Mouse (Mus musculus): ENCODE measurements around the gene Trank1. TPM values are rescaled to one million over a fixed set of nuclear protein-coding genes. Genes with fewer than 3 reads are reported as not detected.

Trank1 gene
- polyA plus RNA-seq, 1 experiment from 2014 or later: 0.44 TPM

GRCm38 (mm10) chr9:111286468-111286867 is 25.1 kb upstream of the Trank1 start:
- Histone ChIP-seq H3K9ac (no peak overlapping the region), H3K27me3 (no peaks in the 10 kb centered on the region), H3K36me3 (0 out of 2 replicates have a peak, but pooled peaks cover 4% of the 10 kb centered on the region), H3K27ac (no peak overlapping the region), H3K4me2 (no peak overlapping the region), H3K4me3 (replicated peaks) (no peak overlapping the region), H3K4me1 (peaks cover 15% of the 10 kb centered on the region), H3K9me3 (replicated peaks) (no peaks in the 10 kb centered on the region)
- WGBS: 76% methylated on average over 2 of the region's 2 CpGs
- no peak for ATAC-seq (replicated peaks; ENCODE audit: low FRiP score)

- no peak overlapping the region for H3K9ac ChIP-seq
- no peak overlapping the region for H3K27ac ChIP-seq
- 94% methylated on average over 4 of the region's 4 CpGs for WGBS
- H3K9me3 ChIP-seq (replicated peaks): no peaks in the 10 kb centered on the region
- no peak overlapping the region for H3K4me2 ChIP-seq
- no peak for ATAC-seq (replicated peaks; ENCODE audit: low FRiP score)
- H3K36me3 ChIP-seq: no peaks in the 10 kb centered on the region
- no peaks in the 10 kb centered on the region for H3K27me3 ChIP-seq
- peaks cover 15% of the 10 kb centered on the region for H3K4me1 ChIP-seq
- no peak overlapping the region for H3K4me3 ChIP-seq (replicated peaks)
Measured at GRCm38 (mm10) chr9:111287956-111288355, 23.6 kb upstream of the Trank1 start.

- H3K27ac ChIP-seq: peak overlapping the region; percentile 71
Measured at GRCm38 (mm10) chr9:111289294-111289831, 22.2 kb upstream of the Trank1 start.

DNA sequence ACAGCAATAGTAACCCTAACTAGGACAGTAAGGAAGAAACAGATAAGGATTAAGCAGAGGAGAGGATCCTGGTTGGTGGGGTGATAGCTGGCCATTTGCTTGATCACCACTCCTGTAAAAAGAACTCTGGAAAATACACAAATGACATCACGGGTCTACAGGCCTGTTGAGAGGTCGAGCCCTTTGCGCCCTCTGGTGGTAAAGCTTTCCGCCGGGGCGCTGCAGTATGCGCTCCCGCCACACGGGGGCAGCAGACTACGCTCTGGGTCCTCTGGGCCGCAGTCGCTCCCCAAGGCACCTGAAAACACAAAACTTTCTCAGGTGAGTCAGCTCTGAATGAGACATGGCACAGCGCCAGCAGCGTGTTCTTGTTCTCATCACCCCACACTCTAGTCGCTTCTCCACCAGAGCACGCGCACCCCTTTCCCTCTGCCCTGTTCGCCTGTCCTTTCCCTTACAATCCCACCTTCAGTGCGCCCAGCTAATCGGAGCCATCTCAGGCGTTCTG is 21.7 kb upstream of the Trank1 start:
- Histone ChIP-seq H3K9me3 (replicated peaks) (no peaks in the 10 kb centered on the region), H3K4me3 (replicated peaks) (peak overlapping the region; percentile 22), H3K36me3 (no peaks in the 10 kb centered on the region), H3K4me1 (peaks cover 15% of the 10 kb centered on the region), H3K27ac (peak overlapping the region; percentile 71), H3K9ac (0 out of 2 replicates have a peak overlapping the region, but pooled peaks have one; percentile 21), H3K27me3 (no peaks in the 10 kb centered on the region), H3K4me2 (peak overlapping the region; percentile 54)
- WGBS: 16% methylated on average over 21 of the region's 21 CpGs
- ATAC-seq (replicated peaks; ENCODE audit: low FRiP score): peak; percentile 73

More at GRCm38 (mm10) chr9:111289294-111289831, 22.2 kb upstream of the Trank1 start:
- Histone ChIP-seq H3K27me3 (no peaks in the 10 kb centered on the region), H3K4me3 (replicated peaks) (peak overlapping the region; percentile 22), H3K9me3 (replicated peaks) (no peaks in the 10 kb centered on the region), H3K4me2 (peak overlapping the region; percentile 54), H3K36me3 (no peaks in the 10 kb centered on the region), H3K9ac (0 out of 2 replicates have a peak overlapping the region, but pooled peaks have one; percentile 21), H3K4me1 (peaks cover 15% of the 10 kb centered on the region)
- ATAC-seq (replicated peaks; ENCODE audit: low FRiP score): peak; percentile 79
- 50% methylated on average over 9 of the region's 9 CpGs for WGBS

DNA sequence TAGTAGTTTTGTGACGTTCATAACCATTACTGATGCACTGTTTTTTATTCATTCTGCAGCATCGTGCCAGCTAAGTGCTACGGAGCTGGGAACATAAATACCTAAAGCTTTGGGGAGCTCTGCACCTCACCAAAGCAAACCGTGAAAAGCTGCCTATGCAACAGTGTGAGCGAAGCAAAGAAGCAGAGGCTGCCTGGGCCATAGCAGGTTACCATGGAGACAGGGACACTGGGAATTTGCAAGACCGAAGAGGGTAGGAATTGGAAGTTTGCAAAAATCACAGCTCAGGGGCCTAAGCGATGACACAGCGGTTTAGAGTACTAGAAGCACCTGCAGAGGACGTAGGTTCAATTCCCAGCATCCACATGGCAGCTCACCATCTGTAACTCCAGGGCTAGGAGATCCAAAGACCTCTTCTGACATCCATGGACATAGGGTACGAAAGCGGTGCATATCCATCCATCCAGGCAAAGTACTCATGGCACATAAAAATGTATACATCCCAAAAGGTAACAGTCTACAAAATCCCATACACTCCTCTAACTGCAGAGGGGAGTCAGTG is 20.9 kb upstream of the Trank1 start:
- H3K9me3 ChIP-seq (replicated peaks): no peaks in the 10 kb centered on the region
- H3K9ac ChIP-seq: no peak overlapping the region
- no peaks in the 10 kb centered on the region for H3K27me3 ChIP-seq
- H3K36me3 ChIP-seq: no peaks in the 10 kb centered on the region
- WGBS: 76% methylated on average over 11 of the region's 11 CpGs
- ATAC-seq (replicated peaks; ENCODE audit: low FRiP score): no peak
- H3K4me2 ChIP-seq: no peak overlapping the region
- peaks cover 13% of the 10 kb centered on the region for H3K4me1 ChIP-seq
- H3K4me3 ChIP-seq (replicated peaks): no peak overlapping the region
- no peak overlapping the region for H3K27ac ChIP-seq

DNA sequence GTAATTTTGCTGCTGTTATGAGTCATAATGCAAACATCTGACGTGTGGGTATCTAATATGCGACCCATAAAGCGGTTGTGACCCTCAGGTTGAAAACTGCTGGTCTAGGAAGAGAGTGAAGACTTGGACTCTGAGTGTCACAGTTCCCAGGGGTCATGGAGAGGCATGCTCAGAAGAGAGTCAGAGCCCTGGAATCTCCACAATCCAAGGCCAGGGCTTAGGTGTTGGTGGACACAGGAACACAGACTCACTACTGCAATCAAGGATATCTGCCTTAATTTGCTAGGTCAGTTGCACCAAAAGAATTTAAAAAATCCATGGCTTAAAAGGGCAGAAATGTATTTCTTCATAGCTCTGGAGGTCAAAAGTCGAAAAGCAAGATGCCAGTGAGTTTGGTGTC is 18.3 kb upstream of the Trank1 start:
- ATAC-seq (replicated peaks; ENCODE audit: low FRiP score): no peak
- Histone ChIP-seq H3K9ac (no peak overlapping the region), H3K4me1 (peaks cover 11% of the 10 kb centered on the region), H3K27me3 (no peaks in the 10 kb centered on the region), H3K36me3 (no peaks in the 10 kb centered on the region), H3K27ac (no peak overlapping the region), H3K9me3 (replicated peaks) (no peaks in the 10 kb centered on the region), H3K4me2 (no peak overlapping the region), H3K4me3 (replicated peaks) (no peak overlapping the region)
- WGBS: 77% methylated on average over 4 of the region's 4 CpGs

DNA sequence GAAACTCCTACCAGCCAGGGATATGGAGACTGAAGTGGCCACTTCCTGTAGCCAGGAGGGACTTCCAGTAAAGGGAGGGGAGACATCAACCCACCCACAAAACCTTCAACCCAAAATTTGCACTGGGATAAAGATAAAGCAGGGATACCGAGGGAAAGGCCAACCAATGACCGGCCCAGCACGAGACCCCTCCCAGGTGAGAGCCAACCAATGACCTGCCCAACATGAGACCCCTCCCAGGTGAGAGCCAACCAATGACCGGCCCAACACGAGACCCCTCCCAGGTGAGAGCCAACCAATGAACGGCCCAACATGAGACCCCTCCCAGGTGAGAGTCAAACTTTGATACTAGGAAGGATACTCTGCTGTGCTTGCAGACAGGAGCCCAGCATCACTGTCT is 16.6 kb upstream of the Trank1 start:
- no peak for ATAC-seq (replicated peaks; ENCODE audit: low FRiP score)
- H3K4me2 ChIP-seq: no peak overlapping the region
- H3K27me3 ChIP-seq: no peaks in the 10 kb centered on the region
- H3K4me3 ChIP-seq (replicated peaks): no peak overlapping the region
- no peak overlapping the region for H3K9ac ChIP-seq
- WGBS: 94% methylated on average over 6 of the region's 6 CpGs
- peaks cover 2% of the 10 kb centered on the region; the same call in 1 of the 2 replicates for H3K4me1 ChIP-seq
- H3K27ac ChIP-seq: no peak overlapping the region
- no peaks in the 10 kb centered on the region for H3K9me3 ChIP-seq (replicated peaks)
- H3K36me3 ChIP-seq: no peaks in the 10 kb centered on the region

GRCm38 (mm10) chr9:111295323-111295722 is 16.2 kb upstream of the Trank1 start:
- WGBS: 70% methylated on average over 2 of the region's 2 CpGs
- no peaks in the 10 kb centered on the region for H3K9me3 ChIP-seq (replicated peaks)
- H3K4me3 ChIP-seq (replicated peaks): no peak overlapping the region
- no peaks in the 10 kb centered on the region for H3K4me1 ChIP-seq
- H3K4me2 ChIP-seq: no peak overlapping the region
- ATAC-seq (replicated peaks; ENCODE audit: low FRiP score): no peak
- no peak overlapping the region for H3K9ac ChIP-seq
- no peaks in the 10 kb centered on the region for H3K36me3 ChIP-seq
- no peak overlapping the region for H3K27ac ChIP-seq
- H3K27me3 ChIP-seq: no peaks in the 10 kb centered on the region

- H3K4me1 ChIP-seq: no peaks in the 10 kb centered on the region
- no peaks in the 10 kb centered on the region for H3K36me3 ChIP-seq
- H3K4me2 ChIP-seq: no peak overlapping the region
- no peak for ATAC-seq (replicated peaks; ENCODE audit: low FRiP score)
- 63% methylated on average over 7 of the region's 7 CpGs for WGBS
- no peaks in the 10 kb centered on the region for H3K9me3 ChIP-seq (replicated peaks)
- no peak overlapping the region for H3K27ac ChIP-seq
- no peak overlapping the region for H3K4me3 ChIP-seq (replicated peaks)
- H3K9ac ChIP-seq: no peak overlapping the region
- H3K27me3 ChIP-seq: no peaks in the 10 kb centered on the region; the same call in 1 of the 2 replicates
Measured at GRCm38 (mm10) chr9:111296433-111296832, 15.1 kb upstream of the Trank1 start.

GRCm38 (mm10) chr9:111298606-111299005 is 12.9 kb upstream of the Trank1 start:
- 54% methylated on average over 2 of the region's 2 CpGs for WGBS
- ATAC-seq (replicated peaks; ENCODE audit: low FRiP score): no peak
- no peaks in the 10 kb centered on the region for H3K36me3 ChIP-seq

DNA sequence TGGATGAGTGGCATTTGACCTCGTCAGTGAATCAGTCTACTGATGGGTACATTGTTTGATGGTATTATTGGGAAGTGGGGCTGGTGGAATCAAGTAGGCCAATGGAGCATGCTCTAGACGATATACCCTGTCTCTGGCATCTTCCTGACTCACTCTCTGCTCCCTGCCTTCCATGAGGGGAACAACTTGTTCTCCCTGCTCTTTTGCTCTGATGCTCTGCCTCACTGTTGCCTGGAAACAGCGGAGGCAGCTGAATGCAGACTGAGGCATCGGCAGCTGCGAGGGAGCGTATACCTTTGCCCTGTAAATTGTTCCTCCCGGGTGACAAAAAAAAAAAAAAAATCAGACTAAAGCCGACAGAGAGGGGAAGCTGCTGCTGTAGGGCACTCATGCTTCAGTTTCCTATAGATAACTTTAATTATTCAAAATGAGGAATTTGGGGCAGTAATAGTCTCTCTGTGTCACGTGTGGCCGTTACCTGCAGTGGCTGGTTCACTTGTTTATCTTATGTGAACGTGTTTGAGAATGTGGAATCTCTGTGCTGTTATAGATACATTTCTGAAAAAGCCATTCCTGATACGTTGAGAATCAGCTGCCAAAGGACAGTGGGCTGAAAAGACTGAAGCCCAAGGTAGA is 9.2 kb upstream of the Trank1 start:
- 75% methylated on average over 12 of the region's 12 CpGs for WGBS
- no peaks in the 10 kb centered on the region for H3K9me3 ChIP-seq (replicated peaks)
- H3K4me3 ChIP-seq (replicated peaks): no peak overlapping the region
- no peak overlapping the region for H3K9ac ChIP-seq
- no peaks in the 10 kb centered on the region for H3K36me3 ChIP-seq
- no peak for ATAC-seq (replicated peaks; ENCODE audit: low FRiP score)
- no peaks in the 10 kb centered on the region for H3K4me1 ChIP-seq
- no peaks in the 10 kb centered on the region; the same call in 1 of the 2 replicates for H3K27me3 ChIP-seq
- H3K27ac ChIP-seq: no peak overlapping the region
- no peak overlapping the region for H3K4me2 ChIP-seq

More at GRCm38 (mm10) chr9:111298606-111299005, 12.9 kb upstream of the Trank1 start:
- no peaks in the 10 kb centered on the region for H3K4me1 ChIP-seq
- no peak overlapping the region for H3K9ac ChIP-seq
- H3K4me3 ChIP-seq (replicated peaks): no peak overlapping the region
- H3K9me3 ChIP-seq (replicated peaks): no peaks in the 10 kb centered on the region
- H3K27me3 ChIP-seq: no peaks in the 10 kb centered on the region; the same call in 1 of the 2 replicates
- H3K27ac ChIP-seq: peak overlapping the region; percentile 41; the same call in 1 of the 2 replicates
- H3K4me2 ChIP-seq: no peak overlapping the region

DNA sequence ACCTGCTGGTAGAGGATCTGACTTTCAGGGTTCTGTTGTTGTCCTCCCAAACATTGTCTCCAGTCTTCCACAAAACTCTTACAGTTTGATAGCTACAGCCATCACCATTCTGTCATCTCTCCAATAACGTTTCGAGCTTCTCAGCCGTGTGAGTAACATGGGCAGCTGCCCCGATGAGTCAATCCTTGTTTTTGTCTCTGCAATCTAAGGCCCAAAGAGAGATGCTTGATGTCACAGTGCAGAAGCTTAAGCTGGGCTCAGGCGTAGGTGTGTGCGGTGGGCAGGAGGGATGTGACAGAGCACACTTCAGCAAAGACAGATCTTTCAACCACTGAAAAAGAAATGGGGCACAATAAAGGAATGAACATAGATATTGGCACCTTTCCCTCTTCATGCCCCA is 7.5 kb upstream of the Trank1 start:
- Histone ChIP-seq H3K27ac (no peak overlapping the region), H3K27me3 (peaks cover 1% of the 10 kb centered on the region), H3K9me3 (replicated peaks) (no peaks in the 10 kb centered on the region), H3K4me2 (no peak overlapping the region), H3K36me3 (no peaks in the 10 kb centered on the region), H3K4me1 (no peaks in the 10 kb centered on the region), H3K9ac (no peak overlapping the region), H3K4me3 (replicated peaks) (no peak overlapping the region)
- 91% methylated on average over 6 of the region's 6 CpGs for WGBS
- no peak for ATAC-seq (replicated peaks; ENCODE audit: low FRiP score)
